Mouse (Mus musculus): ENCODE measurements at regions not wholly inside any gene's neighbourhood (a gene's known extent, or its start where the extent isn't known, plus 50 kb on each side); places are given as distances from the start of the nearest gene placed in this dataset.

GRCm38 (mm10) chr19:21012391-21012790 is 58.4 kb upstream of the Tmc1 start:
- DNase-seq (ENCODE audit: low spot score) = no peak

- DNase-seq (ENCODE audit: low spot score) = no peak
Measured at GRCm38 (mm10) chr19:21009607-21010006, 55.6 kb upstream of the Tmc1 start.

GRCm38 (mm10) chr19:21004411-21004810 is 50.4 kb upstream of the Tmc1 start:
- DNase-seq (ENCODE audit: low spot score) = no peak

Data from ovary, postnatal 36 days (tissue).